Mouse (Mus musculus) liver, adult 2 months (tissue): ENCODE results near the gene Cdh24. TPM values are rescaled to one million over a fixed set of nuclear protein-coding genes. Genes with fewer than 3 reads are reported as not detected.
A peak's percentile ranks its signal among the peaks of the same experiment; 100 is the strongest.

Source experiments
- DNase-seq: peaks from one replicate; pipeline ENCODE4 v3.0.0-alpha.2; 2011; ENCODE audit warnings: low read depth, low spot score; ENCODE audit errors: extremely low read depth
- H3K27ac ChIP-seq: fragments of 200-500 bp; replicated peaks from 2 replicates; pipeline ENCODE4 v1.5.1; 2012; ENCODE audit warnings: low read depth, mild to moderate bottlenecking, control low read depth, inconsistent platforms, low read length; ENCODE audit not compliant: insufficient read depth
- H3K27me3 ChIP-seq: fragments of 200-500 bp; 2 replicates; pipeline ENCODE4 v1.6.1; 2012; ENCODE audit warnings: mild to moderate bottlenecking, moderate library complexity, low read length, inconsistent platforms; ENCODE audit not compliant: control insufficient read depth, insufficient read depth
- H3K36me3 ChIP-seq: fragments of 200-500 bp; 2 replicates; pipeline ENCODE4 v1.6.1; 2012; ENCODE audit warnings: low read length, inconsistent platforms; ENCODE audit not compliant: control insufficient read depth, insufficient read depth
- H3K4me1 ChIP-seq: fragments of 200-500 bp; 2 replicates; pipeline ENCODE4 v1.6.1; 2011; ENCODE audit warnings: low read length; ENCODE audit not compliant: control insufficient read depth, insufficient read depth
- H3K4me3 ChIP-seq: fragments of 200-500 bp; 2 replicates; pipeline ENCODE4 v1.5.1; 2011; ENCODE audit warnings: low read depth, mild to moderate bottlenecking, control low read depth, low read length, moderate library complexity; ENCODE audit not compliant: insufficient read depth
- H3K79me2 ChIP-seq: fragments of 200-500 bp; 2 replicates; pipeline ENCODE4 v1.6.1; 2012; ENCODE audit warnings: inconsistent platforms, mild to moderate bottlenecking, low read length, moderate library complexity; ENCODE audit not compliant: control insufficient read depth, insufficient read depth
- H3K9ac ChIP-seq: fragments of 200-500 bp; 2 replicates; pipeline ENCODE4 v1.6.1; 2012; ENCODE audit warnings: low read depth, mild to moderate bottlenecking, control low read depth, inconsistent platforms, low read length
- CTCF ChIP-seq: fragments of 200-500 bp; IDR thresholded peaks from 2 replicates; pipeline ENCODE4 v1.5.1; 2011; ENCODE audit warnings: low read depth, low read length, control low read depth
- POLR2A ChIP-seq: fragments of 200-500 bp; IDR thresholded peaks from 2 replicates; pipeline ENCODE4 v1.6.1; 2011; ENCODE audit warnings: low read length, control low read depth; ENCODE audit not compliant: insufficient read depth; ENCODE audit errors: extremely low read depth
- WGBS: fragments of 180-500 bp; shearing (Covaris S2); methylation state at CpG from one replicate; pipeline ENCODE4 v1.1.7; 2018; 5-methylcytosine and 5-hydroxymethylcytosine counted together
- polyA plus RNA-seq: library from polyadenylated mRNA; depleted of rRNA; stranded (reverse); fragments of >200 nt; gene quantifications from 2 replicates; pipeline ENCODE4 v1.2.3, GENCODE M21; 2012
- total RNA-seq: library from RNA; depleted of rRNA; stranded (reverse); fragments of >200 nt; gene quantifications from 2 replicates; pipeline ENCODE4 v1.2.3, GENCODE M21; 2014

Gene Cdh24
- total and polyA plus RNA-seq, 2 experiments = 0.09 to 0.73 TPM

DNA sequence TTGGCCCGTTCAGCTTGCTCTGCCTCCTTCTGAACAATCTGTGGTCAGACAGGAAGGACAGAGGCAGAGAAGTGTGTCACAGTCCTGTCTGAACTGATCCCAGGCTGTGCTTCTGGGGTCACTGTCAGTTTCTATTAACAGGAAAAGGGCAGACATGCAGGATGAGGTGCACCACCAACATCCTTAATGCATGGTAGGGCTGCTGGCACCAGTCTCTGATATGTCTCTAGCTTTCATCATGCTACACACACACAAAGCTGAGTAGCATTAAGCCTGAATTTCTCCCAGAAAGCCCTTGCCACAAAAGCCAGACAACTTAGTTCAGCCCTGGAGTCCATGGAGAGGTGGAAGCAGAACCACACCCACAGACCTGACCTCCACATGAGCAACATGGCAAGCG, 1.8 kb upstream of the Cdh24 start:
- Histone ChIP-seq H3K36me3 (peaks cover 43% of the 10 kb centered on the region), H3K4me3 (no peak overlapping the region), H3K27ac (no peak overlapping the region), H3K4me1 (no peaks in the 10 kb centered on the region), H3K27me3 (no peaks in the 10 kb centered on the region), H3K9ac (no peak overlapping the region), H3K79me2 (no peaks in the 10 kb centered on the region)
- TF ChIP-seq CTCF (no peak), POLR2A (no peak)
- DNase-seq = no peak
- 85% methylated on average over 2 of the region's 2 CpGs for WGBS

- 92% methylated on average over 25 of the region's 25 CpGs for WGBS
- no peak overlapping the region for H3K4me3 ChIP-seq
- no peak for TF ChIP-seq CTCF
- no peak for TF ChIP-seq POLR2A
Measured at GRCm38 (mm10) chr14:54642224-54642944, 1.2 kb upstream of the Cdh24 start.

DNA sequence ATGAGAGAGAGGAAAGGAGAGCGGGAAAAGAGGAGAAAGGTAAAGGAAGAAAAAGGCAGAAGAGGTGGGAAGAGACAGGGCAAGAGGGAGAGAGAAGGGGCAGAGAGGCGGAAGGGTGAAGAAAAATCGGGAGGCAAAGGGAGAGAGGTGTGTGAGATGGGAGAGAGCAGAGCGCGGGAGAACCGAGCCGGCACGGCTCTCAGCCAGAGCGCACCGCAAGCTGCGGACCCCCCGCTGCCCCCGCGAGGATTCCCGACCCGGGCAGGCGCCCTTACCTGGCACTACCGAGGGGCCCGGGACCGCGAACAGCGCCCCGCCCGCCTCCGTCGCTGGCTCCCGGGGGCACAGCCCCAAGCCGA, 239 bp downstream of the Cdh24 start, which contains the start of gene Gm17606:
Gene Gm17606 (plus strand): TSS at position 7 of the 359 bp plus-strand sequence.
- H3K4me1 ChIP-seq = no peaks in the 10 kb centered on the region
- peaks cover 25% of the 10 kb centered on the region for H3K36me3 ChIP-seq
- no peaks in the 10 kb centered on the region for H3K79me2 ChIP-seq
- no peak within 1 kb of the TSS for H3K27ac ChIP-seq
- DNase-seq = no peak
- WGBS = 3% methylated on average over 27 of the region's 28 CpGs
- no peak for TF ChIP-seq CTCF
- TF ChIP-seq POLR2A = no peak
- peak within 1 kb of the TSS; percentile 58 for H3K4me3 ChIP-seq
- peak within 1 kb of the TSS; percentile 55 for H3K9ac ChIP-seq
- no peaks in the 10 kb centered on the region for H3K27me3 ChIP-seq

More at GRCm38 (mm10) chr14:54642224-54642944, 1.2 kb upstream of the Cdh24 start:
- H3K4me1 ChIP-seq = no peaks in the 10 kb centered on the region
- peaks cover 39% of the 10 kb centered on the region for H3K36me3 ChIP-seq
- H3K9ac ChIP-seq = no peak overlapping the region
- H3K27ac ChIP-seq = no peak overlapping the region
- no peaks in the 10 kb centered on the region for H3K79me2 ChIP-seq
- H3K27me3 ChIP-seq = no peaks in the 10 kb centered on the region
- DNase-seq = no peak

DNA sequence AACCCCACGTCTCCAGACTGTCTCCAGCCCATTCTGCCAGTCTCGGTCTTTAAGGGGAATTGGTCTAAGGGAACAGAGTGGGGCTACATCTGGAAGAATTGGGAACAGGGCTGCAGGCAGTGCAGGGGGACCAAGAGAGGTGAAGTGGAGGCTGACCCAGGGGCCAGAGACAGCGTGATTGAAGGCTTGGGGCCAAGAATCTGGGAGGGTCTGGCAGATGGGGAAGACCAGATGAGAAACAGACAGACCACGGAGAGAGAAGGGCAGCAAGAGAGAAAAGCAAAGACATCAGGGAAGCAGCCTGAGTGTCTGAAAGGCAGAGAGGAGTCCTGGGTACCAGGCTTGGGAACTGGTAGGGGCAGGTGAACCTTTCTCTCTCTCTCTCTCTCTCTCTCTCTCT, 1.0 kb downstream of the Cdh24 start:
- H3K79me2 ChIP-seq = no peaks in the 10 kb centered on the region
- no peak overlapping the region for H3K9ac ChIP-seq
- no peak overlapping the region for H3K27ac ChIP-seq
- DNase-seq = no peak
- 75% methylated on average over 4 of the region's 4 CpGs for WGBS
- peaks cover 18% of the 10 kb centered on the region for H3K36me3 ChIP-seq
- H3K27me3 ChIP-seq = no peaks in the 10 kb centered on the region
- no peaks in the 10 kb centered on the region for H3K4me1 ChIP-seq
- TF ChIP-seq POLR2A (no peak), CTCF (no peak)
- H3K4me3 ChIP-seq = no peak overlapping the region

DNA sequence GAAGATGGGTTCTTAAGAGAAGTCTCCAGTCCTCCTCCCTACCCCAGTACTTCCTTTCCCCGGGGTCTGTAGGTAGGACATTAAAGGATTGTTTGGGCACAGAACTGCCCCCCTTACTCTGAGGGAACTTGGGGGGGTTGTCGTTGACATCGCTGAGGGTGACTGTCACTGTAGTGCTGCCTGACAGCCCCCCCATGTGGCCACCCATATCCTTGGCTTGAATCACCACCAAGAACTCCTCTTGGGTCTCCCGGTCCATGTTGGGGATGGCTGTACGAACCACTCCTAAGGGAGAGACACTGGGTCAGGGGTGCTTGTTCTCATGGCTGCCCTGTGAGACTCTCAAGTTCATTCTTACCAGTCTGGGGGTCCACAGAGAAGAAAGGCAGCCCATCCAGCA, 3.0 kb downstream of the Cdh24 start:
- DNase-seq = no peak
- no peaks in the 10 kb centered on the region for H3K4me1 ChIP-seq
- no peak overlapping the region for H3K27ac ChIP-seq
- no peaks in the 10 kb centered on the region; the same call in 1 of the 2 replicates for H3K36me3 ChIP-seq
- 77% methylated on average over 5 of the region's 5 CpGs for WGBS
- H3K79me2 ChIP-seq = no peaks in the 10 kb centered on the region
- TF ChIP-seq CTCF = no peak
- no peaks in the 10 kb centered on the region for H3K27me3 ChIP-seq
- H3K9ac ChIP-seq = no peak overlapping the region
- H3K4me3 ChIP-seq = no peak overlapping the region

DNA sequence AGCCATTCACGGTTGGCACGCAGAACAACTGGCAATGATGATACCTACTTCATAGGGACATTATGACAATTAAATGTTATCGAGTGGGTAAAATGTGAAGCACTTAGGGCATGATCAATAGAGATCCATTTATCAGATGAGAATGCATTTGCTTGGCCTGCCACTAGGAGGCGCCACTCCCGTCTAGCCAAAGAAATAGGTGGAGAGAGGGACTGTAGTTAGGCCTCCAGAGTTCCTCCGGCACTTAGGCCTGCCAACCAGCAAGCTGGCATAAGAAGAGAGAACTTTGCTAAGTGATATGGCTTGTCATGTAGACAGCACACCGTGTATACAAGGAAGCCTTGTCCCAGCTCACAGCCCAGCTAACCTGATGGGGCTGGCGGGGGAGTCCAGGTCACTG, 4.2 kb downstream of the Cdh24 start:
- H3K27me3 ChIP-seq = no peaks in the 10 kb centered on the region
- H3K27ac ChIP-seq = no peak overlapping the region
- peak; percentile 39 for DNase-seq
- no peaks in the 10 kb centered on the region for H3K4me1 ChIP-seq
- peak; percentile 87 for TF ChIP-seq CTCF
- no peak for TF ChIP-seq POLR2A
- no peak overlapping the region for H3K4me3 ChIP-seq
- WGBS = 50% methylated on average over 8 of the region's 8 CpGs
- H3K79me2 ChIP-seq = no peaks in the 10 kb centered on the region
- H3K36me3 ChIP-seq = no peaks in the 10 kb centered on the region
- no peak overlapping the region for H3K9ac ChIP-seq
